Mouse (Mus musculus) stomach, postnatal 0 days (tissue): Measurements from ENCODE around the gene Zfp518b. TPM values are rescaled to one million over a fixed set of nuclear protein-coding genes. Genes with fewer than 3 reads are reported as not detected.
A peak's percentile ranks its signal among the peaks of the same experiment; 100 is the strongest.

Experiments
- ATAC-seq: fragments of 200-750 bp; cut with Nextera tagmentation; 2 replicates; pipeline ENCODE4 v1.8.0; 2017; ENCODE audit not compliant: low FRiP score, low TSS enrichment
- DNase-seq: peaks from one replicate; pipeline ENCODE4 v3.0.0-alpha.2; 2016; ENCODE audit warnings: low spot score
- H3K27ac ChIP-seq: fragments of 300-500 bp; sonication (generic); replicated peaks from 2 replicates; pipeline ENCODE4 v1.5.1; 2014; ENCODE audit warnings: mild to moderate bottlenecking, control low read depth
- H3K27me3 ChIP-seq: fragments of 300-500 bp; sonication (generic); 2 replicates; pipeline ENCODE4 v1.6.1; 2014; ENCODE audit warnings: low read length; ENCODE audit not compliant: control insufficient read depth, insufficient read depth
- H3K36me3 ChIP-seq: fragments of 300-500 bp; sonication (generic); 2 replicates; pipeline ENCODE4 v1.6.1; 2014; ENCODE audit warnings: low read length, mixed read lengths; ENCODE audit not compliant: control insufficient read depth, insufficient read depth
- H3K4me1 ChIP-seq: fragments of 300-500 bp; sonication (generic); replicated peaks from 2 replicates; pipeline ENCODE4 v1.6.1; 2014; ENCODE audit warnings: antibody characterized with exemption; ENCODE audit not compliant: control insufficient read depth, insufficient read depth
- H3K4me2 ChIP-seq: fragments of 300-500 bp; sonication (generic); replicated peaks from 2 replicates; pipeline ENCODE4 v1.6.1; 2014; ENCODE audit warnings: low read depth, mild to moderate bottlenecking, control low read depth, moderate library complexity
- H3K4me3 ChIP-seq: fragments of 300-500 bp; sonication (generic); 2 replicates; pipeline ENCODE4 v1.5.1; 2014; ENCODE audit warnings: low read depth, low read length, control low read depth
- H3K9ac ChIP-seq: fragments of 300-500 bp; sonication (generic); 2 replicates; pipeline ENCODE4 v1.6.1; 2014; ENCODE audit warnings: mild to moderate bottlenecking, low read length, control low read depth, mixed read lengths
- H3K9me3 ChIP-seq: fragments of 300-500 bp; sonication (generic); 2 replicates; pipeline ENCODE4 v1.6.1; 2016; ENCODE audit warnings: low read length; ENCODE audit not compliant: control insufficient read depth
- CTCF ChIP-seq: IDR thresholded peaks from 2 replicates; pipeline ENCODE4 v1.5.1; 2016; ENCODE audit warnings: antibody characterized with exemption, low read depth, mild to moderate bottlenecking, moderate library complexity
- EP300 ChIP-seq: optimal IDR thresholded peaks from 2 replicates; pipeline ENCODE3; 2016; ENCODE audit warnings: antibody characterized with exemption
- whole genome bisulfite sequencing: fragments of 180-500 bp; shearing (Covaris S2); extraction: QIAGEN DNeasy Blood & Tissue Kit; methylation state at CpG from one replicate; pipeline ENCODE4 v1.1.7; 2014; 5-methylcytosine and 5-hydroxymethylcytosine counted together
- polyA plus RNA-seq: library from polyadenylated mRNA; unstranded; fragments of >200 nt; fragmentation: Nextera tagmentation; extraction: Ambion mirVana; gene quantifications from 2 replicates; pipeline ENCODE4 v1.2.1, GENCODE M21; 2015

The Zfp518b gene
- polyA plus RNA-seq, 1 experiment from 2014 or later: 3.6 TPM

GRCm38 (mm10) chr5:38626883-38627282, 57.7 kb downstream of the Zfp518b start:
- no peak overlapping the region for H3K27ac ChIP-seq
- no peaks in the 10 kb centered on the region for H3K36me3 ChIP-seq
- WGBS: 61% methylated on average over 3 of the region's 3 CpGs
- no peak overlapping the region for H3K9ac ChIP-seq
- no peak overlapping the region for H3K4me3 ChIP-seq
- TF ChIP-seq CTCF: no peak
- TF ChIP-seq EP300: no peak
- H3K4me1 ChIP-seq: no peaks in the 10 kb centered on the region
- H3K27me3 ChIP-seq: no peaks in the 10 kb centered on the region
- H3K9me3 ChIP-seq: no peaks in the 10 kb centered on the region
- no peak for ATAC-seq
- DNase-seq: no peak
- no peak overlapping the region for H3K4me2 ChIP-seq

GRCm38 (mm10) chr5:38620783-38621182, 63.8 kb downstream of the Zfp518b start:
- peak; percentile 50 for DNase-seq

GRCm38 (mm10) chr5:38618908-38619307, 65.7 kb downstream of the Zfp518b start:
- 49% methylated on average over 3 of the region's 3 CpGs for whole genome bisulfite sequencing
- no peak for TF ChIP-seq CTCF
- no peak for TF ChIP-seq EP300
- H3K4me2 ChIP-seq: no peak overlapping the region

More at GRCm38 (mm10) chr5:38620783-38621182, 63.8 kb downstream of the Zfp518b start:
- H3K4me3 ChIP-seq: no peak overlapping the region
- no peak overlapping the region for H3K4me2 ChIP-seq
- H3K27me3 ChIP-seq: no peaks in the 10 kb centered on the region
- WGBS: 30% methylated on average over 5 of the region's 5 CpGs
- H3K9me3 ChIP-seq: no peaks in the 10 kb centered on the region
- TF ChIP-seq CTCF (peak; percentile 71), EP300 (no peak)
- no peaks in the 10 kb centered on the region for H3K4me1 ChIP-seq
- no peak overlapping the region for H3K9ac ChIP-seq
- no peak for ATAC-seq
- no peaks in the 10 kb centered on the region for H3K36me3 ChIP-seq
- H3K27ac ChIP-seq: no peak overlapping the region

More at GRCm38 (mm10) chr5:38618908-38619307, 65.7 kb downstream of the Zfp518b start:
- H3K9ac ChIP-seq: no peak overlapping the region; the same call in 1 of the 2 replicates
- no peak for DNase-seq
- no peaks in the 10 kb centered on the region for H3K4me1 ChIP-seq
- no peaks in the 10 kb centered on the region for H3K9me3 ChIP-seq
- no peak overlapping the region for H3K4me3 ChIP-seq
- ATAC-seq: no peak
- no peaks in the 10 kb centered on the region for H3K36me3 ChIP-seq
- no peaks in the 10 kb centered on the region for H3K27me3 ChIP-seq
- H3K27ac ChIP-seq: no peak overlapping the region

Other genes with a start within 250 kb of the Zfp518b start
- gene Slc2a9, start 181.7 kb downstream of the Zfp518b start, polyA plus RNA-seq: 0.62 and 0.93 TPM in 2 replicates
- 174 and 178 TPM in 2 replicates for gene Wdr1, start 121.6 kb downstream of the Zfp518b start, polyA plus RNA-seq
- gene Clnk, start 192.0 kb upstream of the Zfp518b start, polyA plus RNA-seq: 0.07 TPM in 1 of 2 replicates, not detected in the other